Comparison of ENCODE assay signal across 8 mouse cellular contexts in the genomic region with DNA sequence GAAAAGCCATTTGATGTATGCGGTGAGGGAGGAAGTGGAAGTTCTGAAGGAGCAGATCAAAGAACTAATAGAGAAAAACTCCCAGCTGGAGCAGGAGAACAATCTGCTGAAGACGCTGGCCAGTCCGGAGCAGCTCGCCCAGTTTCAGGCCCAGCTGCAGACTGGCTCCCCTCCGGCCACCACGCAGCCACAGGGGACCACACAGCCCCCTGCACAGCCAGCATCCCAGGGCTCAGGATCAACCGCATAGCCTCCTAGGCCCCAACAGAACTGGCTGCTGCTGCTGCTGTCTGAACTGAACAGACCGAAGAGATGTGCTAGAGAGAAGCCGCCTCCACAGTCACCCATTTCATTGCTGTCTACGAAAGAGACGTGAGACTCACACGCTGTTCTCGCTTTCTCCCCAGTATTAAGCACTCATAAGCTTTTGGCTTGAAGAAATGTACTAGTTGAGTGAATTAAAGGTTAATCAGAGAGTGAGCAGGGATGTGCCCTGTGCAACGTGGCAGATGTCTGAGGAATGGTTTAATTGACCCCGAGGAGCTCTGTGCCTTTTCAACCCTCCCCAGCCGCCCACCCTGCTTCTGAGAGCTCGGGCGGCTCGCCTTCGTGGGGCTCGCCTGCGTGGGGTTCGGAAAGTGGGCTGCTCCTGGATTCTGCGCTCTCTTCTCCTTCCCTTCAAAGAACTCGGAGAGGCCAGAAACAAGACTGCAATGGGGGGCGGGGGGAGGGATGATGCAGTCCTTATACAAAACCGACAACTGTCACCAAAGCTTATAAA. TPM values are rescaled to one million over a fixed set of nuclear protein-coding genes. Genes with fewer than 3 reads are reported as not detected.
DNase-seq lines count a peak whose midpoint lies in the region; ATAC-seq and TF ChIP-seq lines count a peak whose summit lies in the region.

No protein-coding gene starts in this region.

- no peak for DNase-seq in liver, adult 2 months (ENCODE audit: extremely low read depth, low read depth, low spot score)
- DNase-seq in liver: no peak
- DNase-seq in adrenal gland, postnatal 36 days: peak; percentile 24 to 49
- peak; percentile 41 for DNase-seq in hindbrain, embryonic 11.5 days (ENCODE audit: low spot score)
- no peak for DNase-seq in liver, embryonic 13.5 days

- H3K9ac ChIP-seq in liver, adult 2 months (ENCODE audit: low read depth, low read length): peak overlapping the region; percentile 28
- peak overlapping the region; percentile 96 for H3K9ac ChIP-seq in embryonic facial prominence, embryonic 15.5 days
- peak overlapping the region; percentile 74 for H3K9ac ChIP-seq in hindbrain, embryonic 11.5 days (ENCODE audit: low read depth, low read length)
- H3K9ac ChIP-seq in liver, embryonic 13.5 days: peak overlapping the region; percentile 92
- peak overlapping the region; percentile 96; the same call in 1 of the 2 replicates for H3K9ac ChIP-seq in stomach, embryonic 15.5 days

- H3K4me1 ChIP-seq in liver, adult 2 months (ENCODE audit: control insufficient read depth, insufficient read depth, low read length): no peaks in the 10 kb centered on the region
- peaks cover 20% of the 10 kb centered on the region for H3K4me1 ChIP-seq in embryonic facial prominence, embryonic 15.5 days
- H3K4me1 ChIP-seq in hindbrain, embryonic 11.5 days (replicated peaks; ENCODE audit: control insufficient read depth, insufficient read depth, low read length): no peaks in the 10 kb centered on the region
- peaks cover 37% of the 10 kb centered on the region for H3K4me1 ChIP-seq in liver, embryonic 13.5 days (replicated peaks)
- peaks cover 18% of the 10 kb centered on the region for H3K4me1 ChIP-seq in stomach, embryonic 15.5 days

- TF ChIP-seq POLR2A in liver, adult 2 months (IDR thresholded peaks at IDR 0.05; ENCODE audit: extremely low read depth, insufficient read depth, low read length): no peak

- H3K27me3 ChIP-seq in liver, adult 2 months (ENCODE audit: control insufficient read depth, insufficient read depth, low read length): no peaks in the 10 kb centered on the region
- no peaks in the 10 kb centered on the region for H3K27me3 ChIP-seq in embryonic facial prominence, embryonic 15.5 days
- H3K27me3 ChIP-seq in hindbrain, embryonic 11.5 days (ENCODE audit: control insufficient read depth, insufficient read depth, low read length): no peaks in the 10 kb centered on the region
- H3K27me3 ChIP-seq in liver, embryonic 13.5 days: no peaks in the 10 kb centered on the region
- H3K27me3 ChIP-seq in stomach, embryonic 15.5 days (replicated peaks): no peaks in the 10 kb centered on the region

- peak overlapping the region; percentile 60; the same call in 1 of the 2 replicates for H3K4me3 ChIP-seq in liver, adult 2 months (ENCODE audit: insufficient read depth, low read depth, low read length)
- peak overlapping the region; percentile 69 for H3K4me3 ChIP-seq in embryonic facial prominence, embryonic 15.5 days (replicated peaks)
- peak overlapping the region; percentile 75 for H3K4me3 ChIP-seq in hindbrain, embryonic 11.5 days (ENCODE audit: low read depth, low read length)
- H3K4me3 ChIP-seq in liver, embryonic 13.5 days (replicated peaks): peak overlapping the region; percentile 77
- peak overlapping the region; percentile 75 for H3K4me3 ChIP-seq in stomach, embryonic 15.5 days (replicated peaks)

- no peak for ATAC-seq in embryonic facial prominence, embryonic 15.5 days (ENCODE audit: insufficient number of reproducible peaks, low FRiP score, low TSS enrichment, low read depth)
- no peak for ATAC-seq in hindbrain, embryonic 11.5 days (ENCODE audit: low FRiP score)
- no peak for ATAC-seq in liver, embryonic 13.5 days (ENCODE audit: low read depth)
- no peak for ATAC-seq in stomach, embryonic 15.5 days (ENCODE audit: insufficient read depth, low FRiP score, low read depth)
- ATAC-seq in erythroid progenitor cell, adult 5-6 weeks (replicated peaks; ENCODE audit: low FRiP score, poor library complexity, severe bottlenecking): no peak

- no peaks in the 10 kb centered on the region; the same call in 1 of the 2 replicates for H3K36me3 ChIP-seq in liver, adult 2 months (ENCODE audit: control insufficient read depth, insufficient read depth, low read length)
- peaks cover 15% of the 10 kb centered on the region for H3K36me3 ChIP-seq in embryonic facial prominence, embryonic 15.5 days
- 0 out of 2 replicates have a peak, but pooled peaks cover 5% of the 10 kb centered on the region for H3K36me3 ChIP-seq in hindbrain, embryonic 11.5 days (ENCODE audit: control insufficient read depth, insufficient read depth, low read length)
- H3K36me3 ChIP-seq in liver, embryonic 13.5 days: peaks cover 24% of the 10 kb centered on the region
- H3K36me3 ChIP-seq in stomach, embryonic 15.5 days: peaks cover 9% of the 10 kb centered on the region; the same call in 1 of the 2 replicates

- no peak for TF ChIP-seq CTCF in liver, adult 2 months (IDR thresholded peaks at IDR 0.05; ENCODE audit: low read depth, low read length)

- H3K4me2 ChIP-seq in embryonic facial prominence, embryonic 15.5 days (replicated peaks): peak overlapping the region; percentile 60
- peak overlapping the region; percentile 66 for H3K4me2 ChIP-seq in hindbrain, embryonic 11.5 days (replicated peaks; ENCODE audit: low read depth, low read length)
- H3K4me2 ChIP-seq in liver, embryonic 13.5 days: peak overlapping the region; percentile 75
- peak overlapping the region; percentile 86 for H3K4me2 ChIP-seq in stomach, embryonic 15.5 days

- no peaks in the 10 kb centered on the region for H3K79me2 ChIP-seq in liver, adult 2 months (ENCODE audit: control insufficient read depth, insufficient read depth, low read length)

- H3K9me3 ChIP-seq in embryonic facial prominence, embryonic 15.5 days (replicated peaks): no peaks in the 10 kb centered on the region
- H3K9me3 ChIP-seq in hindbrain, embryonic 11.5 days (ENCODE audit: control insufficient read depth, low read length): no peaks in the 10 kb centered on the region
- H3K9me3 ChIP-seq in liver, embryonic 13.5 days (replicated peaks): no peaks in the 10 kb centered on the region
- H3K9me3 ChIP-seq in stomach, embryonic 15.5 days: no peaks in the 10 kb centered on the region

- H3K27ac ChIP-seq in liver, adult 2 months (replicated peaks; ENCODE audit: insufficient read depth, low read depth, low read length): no peak overlapping the region
- peak overlapping the region; percentile 99 for H3K27ac ChIP-seq in embryonic facial prominence, embryonic 15.5 days (replicated peaks)
- H3K27ac ChIP-seq in hindbrain, embryonic 11.5 days (ENCODE audit: low read depth, low read length): peak overlapping the region; percentile 99
- peak overlapping the region; percentile 93 for H3K27ac ChIP-seq in liver, embryonic 13.5 days
- peak overlapping the region; percentile 100 for H3K27ac ChIP-seq in stomach, embryonic 15.5 days

- WGBS in liver, adult 2 months: 72% methylated on average over 27 of the region's 27 CpGs
- 45% methylated on average over 27 of the region's 27 CpGs for WGBS in embryonic facial prominence, embryonic 15.5 days
- 49% methylated on average over 26 of the region's 27 CpGs for WGBS in hindbrain, embryonic 11.5 days
- WGBS in liver, embryonic 13.5 days (ENCODE audit: insufficient replicate concordance): 75% methylated on average over 27 of the region's 27 CpGs
- WGBS in stomach, embryonic 15.5 days: 37% methylated on average over 27 of the region's 27 CpGs

RNA-seq across cellular contexts. Expression of a gene that starts 50.1 kb away (rescaled TPM):
- 0.37 TPM in 1 of 2 replicates, not detected in the other for total RNA-seq in liver, adult 2 months (2014; rRNA removed)
- not detected in 2 replicates for polyA plus RNA-seq in liver, adult 2 months (2012; rRNA removed)
- total RNA-seq in adrenal gland, postnatal 36 days (2021): 1 to 10 TPM; 4.2 to 6.4 TPM
- polyA plus RNA-seq in embryonic facial prominence, embryonic 15.5 days (2015; fragmentation: Nextera tagmentation; extraction: Ambion mirVana): 7.3 and 8.3 TPM in 2 replicates
- 46.1 TPM in 2 replicates for polyA plus RNA-seq in hindbrain, embryonic 11.5 days (2014; fragmentation: Nextera tagmentation; extraction: Ambion mirVana)
- polyA plus RNA-seq in liver, embryonic 13.5 days (2015; fragmentation: Nextera tagmentation; extraction: Ambion mirVana): 1.3 and 1.4 TPM in 2 replicates
- polyA plus RNA-seq in stomach, embryonic 15.5 days (2015; fragmentation: Nextera tagmentation; extraction: Ambion mirVana): 9.0 and 9.2 TPM in 2 replicates
- not detected in 2 replicates for total RNA-seq in erythroid progenitor cell, adult 5-6 weeks (2015; ENCODE audit: low replicate concordance)
- total RNA-seq in erythroid progenitor cell, adult 5-6 weeks (2017; ENCODE audit: low replicate concordance): not detected in 2 replicates

Comparison
In these comparisons a context has a peak if more than half of its experiments do, and no peak if none do; other contexts are left out.
1. DNase-seq: peak in adrenal gland, postnatal 36 days (2 of 2) and hindbrain, embryonic 11.5 days (single experiment); none in liver, adult 2 months (single experiment), liver (single experiment) and liver, embryonic 13.5 days (single experiment).
2. H3K9ac ChIP-seq: peak in every context shown above with its lines; median percentile 96 in embryonic facial prominence, embryonic 15.5 days; 96 in stomach, embryonic 15.5 days; 92 in liver, embryonic 13.5 days; 74 in hindbrain, embryonic 11.5 days; 28 in liver, adult 2 months.
3. Peak in every context shown above with its lines, with median percentiles within 50 percentile points of each other: H3K4me3 ChIP-seq and H3K4me2 ChIP-seq.